Mouse (Mus musculus): ENCODE data around the gene Tmeff1.

Tmeff1 gene

DNA sequence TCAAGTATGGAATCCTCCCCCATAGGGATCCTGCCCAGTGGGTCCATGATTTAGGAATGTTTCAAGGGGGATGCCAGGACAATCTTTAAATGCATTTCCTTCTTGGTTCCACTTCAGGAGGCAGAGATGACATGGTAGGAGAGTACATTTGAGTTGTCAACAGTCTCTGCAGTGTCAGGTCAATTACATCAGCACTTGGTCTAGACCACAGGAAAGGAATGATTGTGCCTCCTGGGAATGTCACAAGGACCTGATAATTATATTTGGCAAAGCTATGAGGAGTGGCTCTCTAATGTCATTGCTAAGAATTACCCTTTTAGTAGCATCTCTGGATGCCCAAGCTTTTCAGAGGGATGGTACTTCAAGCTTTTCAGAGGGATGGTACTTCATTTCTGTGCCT lies 20.0 kb upstream of the Tmeff1 start:
- no peak for DNase-seq (ENCODE audit: low read depth, low spot score)

DNA sequence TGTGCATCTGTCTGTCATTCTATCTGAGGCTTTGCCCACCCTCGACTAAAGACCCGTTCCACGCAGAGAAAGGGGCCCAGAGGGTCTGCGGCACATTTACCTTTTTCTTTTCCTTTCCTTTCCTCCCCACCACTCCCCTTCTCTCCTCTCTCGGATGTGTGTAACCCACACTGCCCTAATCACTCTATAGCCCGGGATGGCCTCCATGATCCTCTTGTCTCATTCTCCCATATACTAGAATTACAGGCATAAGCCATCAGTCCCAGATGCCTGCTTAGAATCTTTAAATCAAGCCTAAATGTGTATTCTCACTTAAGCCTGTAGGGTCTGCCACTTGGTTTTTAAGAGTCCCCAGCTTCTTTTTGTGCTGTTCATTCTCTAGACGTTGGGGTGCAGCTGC lies 8.6 kb upstream of the Tmeff1 start:
- peak; percentile 49 for DNase-seq (ENCODE audit: low read depth, low spot score)

DNA sequence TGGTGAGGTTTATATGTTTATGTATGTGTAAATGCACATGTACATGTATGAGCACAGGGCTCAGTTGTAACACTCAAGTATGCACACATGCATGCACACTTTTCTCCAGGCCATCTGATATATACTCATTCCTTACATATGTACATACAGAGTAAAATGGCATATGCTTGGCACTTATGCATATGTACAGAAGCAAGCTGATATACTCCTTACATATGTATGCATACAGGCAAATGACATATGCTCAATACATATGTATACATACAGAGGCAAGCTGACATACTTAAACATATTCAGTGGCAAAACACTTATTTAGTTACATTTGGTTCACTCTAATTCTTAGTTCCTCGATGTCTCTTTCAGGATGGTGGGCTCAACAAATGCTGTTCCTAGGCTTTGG lies 7.1 kb upstream of the Tmeff1 start:
- no peak for DNase-seq (ENCODE audit: low read depth, low spot score)

DNA sequence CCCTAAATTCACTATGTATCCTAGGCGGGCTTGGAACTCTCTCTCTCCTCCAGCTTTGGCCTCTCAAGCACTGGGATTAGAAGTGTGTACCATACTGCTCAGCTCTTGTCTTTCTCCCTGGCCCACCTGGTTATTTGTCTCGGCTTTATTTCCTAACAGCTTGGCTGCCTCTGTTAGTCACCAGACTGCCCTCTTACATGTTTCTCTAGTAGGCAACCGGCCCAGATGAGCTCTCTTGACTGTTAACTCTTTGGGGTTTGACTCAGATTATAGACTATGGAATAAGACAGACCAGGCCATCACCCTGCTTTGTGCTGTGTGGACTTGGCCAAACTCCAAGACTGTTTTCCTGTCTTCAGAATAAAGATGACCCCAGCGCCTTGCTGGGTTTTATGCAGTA lies 6.6 kb upstream of the Tmeff1 start:
- no peak for DNase-seq (ENCODE audit: low read depth, low spot score)

DNA sequence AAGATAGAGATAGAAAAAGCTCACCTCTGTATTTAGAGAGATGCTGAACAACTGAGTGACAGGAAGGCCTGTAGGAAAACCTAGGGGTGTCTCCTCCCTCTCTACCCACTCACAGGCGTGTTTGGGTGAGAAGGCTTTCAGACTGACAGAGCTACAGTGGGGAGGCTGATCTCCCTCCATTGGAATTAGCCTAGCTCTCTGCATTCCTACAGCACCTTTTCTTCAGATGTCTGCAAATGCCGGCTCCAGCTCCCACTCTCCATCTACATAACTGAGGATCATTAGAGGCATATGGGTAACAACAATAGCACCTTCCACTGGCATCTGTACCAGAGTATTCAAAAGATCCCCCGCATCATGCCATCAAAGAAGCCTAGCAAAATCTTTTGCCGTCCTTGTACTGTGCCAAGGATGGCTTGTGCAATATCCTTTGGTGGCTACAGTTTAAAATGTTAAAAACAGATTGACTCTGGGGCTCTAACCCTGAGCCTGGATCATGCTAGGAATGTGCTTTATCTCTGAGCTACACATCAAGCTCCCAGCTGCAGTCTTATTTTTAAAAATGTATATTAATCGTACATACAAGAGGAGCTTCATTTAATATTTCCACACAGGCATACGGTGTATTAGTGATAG lies 5.4 kb upstream of the Tmeff1 start:
- DNase-seq (ENCODE audit: low read depth, low spot score) = peak; percentile 79

DNA sequence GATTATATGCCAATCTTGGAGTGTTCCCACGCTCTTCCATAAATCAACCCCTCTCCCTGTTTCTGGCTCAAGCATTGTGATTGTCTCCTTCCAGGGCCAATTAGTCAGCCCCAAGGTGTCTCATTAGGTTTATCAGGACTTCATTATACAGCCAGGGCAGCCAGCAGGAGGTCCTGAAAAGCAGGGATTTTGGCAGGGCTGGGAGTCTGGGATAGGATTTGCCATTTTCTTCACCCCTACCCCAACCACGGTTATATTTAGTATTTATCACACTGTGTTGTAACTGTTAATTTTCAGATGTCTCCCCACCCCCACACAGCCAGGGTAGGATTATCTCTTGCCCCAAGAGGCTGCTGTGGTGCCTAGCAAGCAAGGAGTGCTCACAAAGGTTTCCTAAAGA lies 3.8 kb upstream of the Tmeff1 start:
- DNase-seq (ENCODE audit: low read depth, low spot score) = no peak

DNA sequence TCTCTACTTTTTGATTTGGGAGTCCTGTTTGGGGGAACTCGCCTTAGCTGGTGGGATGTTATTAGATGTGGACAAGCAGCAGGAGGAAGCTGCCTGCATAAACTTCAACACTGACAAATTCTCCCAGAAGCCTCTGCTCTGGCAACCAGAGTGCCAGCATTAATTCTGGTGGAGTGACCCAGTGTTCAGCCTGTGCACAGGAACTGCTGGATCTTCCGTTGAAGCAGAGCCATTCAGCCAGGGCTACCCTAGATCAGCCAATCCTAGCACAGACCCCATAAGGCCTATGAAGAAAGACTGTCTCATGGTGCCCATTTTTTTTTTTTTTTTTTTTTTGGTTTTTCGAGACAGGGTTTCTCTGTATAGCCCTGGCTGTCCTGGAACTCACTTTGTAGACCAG lies 3.0 kb upstream of the Tmeff1 start:
- no peak for DNase-seq (ENCODE audit: low read depth, low spot score)

DNA sequence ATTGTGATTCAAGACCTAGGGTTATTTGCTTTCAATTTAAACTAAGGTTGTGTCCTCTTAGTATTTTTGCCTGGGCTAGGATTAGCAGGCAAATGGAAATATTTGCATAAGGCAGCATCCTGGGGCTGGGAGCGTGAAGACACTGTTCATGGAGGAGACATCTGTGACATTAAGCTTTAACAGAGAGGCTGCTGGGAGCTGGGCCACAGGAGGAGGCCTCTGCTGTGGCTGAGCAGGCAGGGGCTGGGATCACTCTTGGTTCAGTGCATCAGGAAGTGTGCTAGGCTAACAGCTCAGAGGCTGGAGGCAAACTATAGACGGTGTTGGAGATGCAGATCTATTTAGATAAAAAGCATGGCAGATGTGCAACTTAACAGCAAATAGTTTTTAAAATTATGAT lies 2.0 kb upstream of the Tmeff1 start:
- peak; percentile 35 for DNase-seq (ENCODE audit: low read depth, low spot score)

DNA sequence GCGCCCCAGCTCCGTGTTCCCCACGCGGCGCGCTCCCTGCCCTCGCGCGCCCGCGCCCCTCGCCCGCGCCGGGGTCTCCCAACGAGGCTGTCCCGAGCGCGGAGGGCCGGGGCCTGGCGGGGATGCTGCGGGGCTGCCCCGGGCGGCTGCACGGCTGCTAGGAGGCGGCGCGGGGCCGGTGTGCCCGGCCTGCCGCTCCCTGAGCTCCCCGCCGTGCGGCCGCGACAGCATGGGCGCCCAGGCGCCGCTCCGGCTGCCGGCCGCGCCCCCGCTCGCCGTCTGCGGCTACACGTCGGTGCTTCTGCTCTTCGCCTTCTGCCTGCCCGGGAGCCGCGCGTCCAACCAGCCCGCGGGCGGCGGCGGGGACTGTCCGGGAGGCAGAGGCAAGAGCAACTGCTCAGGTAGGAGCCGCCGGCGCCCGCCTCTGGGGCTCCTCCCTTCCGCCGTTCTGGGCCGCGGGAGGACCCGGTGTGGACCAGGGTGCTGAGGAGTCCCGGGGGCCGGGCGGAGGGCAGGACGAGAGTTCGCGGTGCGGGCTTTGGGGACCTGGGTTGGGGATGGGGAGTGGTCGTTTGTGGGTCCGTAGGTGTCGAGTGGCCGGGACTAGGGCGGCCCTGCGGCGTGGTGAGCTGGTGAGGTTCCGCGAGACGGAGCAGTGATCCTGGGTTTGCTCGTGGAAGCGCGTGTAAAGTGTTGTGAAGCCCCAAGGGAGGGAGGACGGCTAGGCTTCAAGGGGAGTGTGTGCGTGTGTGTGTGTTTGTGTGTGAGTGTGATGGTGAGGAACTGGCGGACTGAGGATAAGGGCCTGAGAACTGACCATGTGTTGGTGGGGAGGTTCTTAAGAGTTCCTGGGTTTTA lies 496 bp downstream of the Tmeff1 start:
- peak; percentile 31 for DNase-seq (ENCODE audit: low read depth, low spot score)

DNA sequence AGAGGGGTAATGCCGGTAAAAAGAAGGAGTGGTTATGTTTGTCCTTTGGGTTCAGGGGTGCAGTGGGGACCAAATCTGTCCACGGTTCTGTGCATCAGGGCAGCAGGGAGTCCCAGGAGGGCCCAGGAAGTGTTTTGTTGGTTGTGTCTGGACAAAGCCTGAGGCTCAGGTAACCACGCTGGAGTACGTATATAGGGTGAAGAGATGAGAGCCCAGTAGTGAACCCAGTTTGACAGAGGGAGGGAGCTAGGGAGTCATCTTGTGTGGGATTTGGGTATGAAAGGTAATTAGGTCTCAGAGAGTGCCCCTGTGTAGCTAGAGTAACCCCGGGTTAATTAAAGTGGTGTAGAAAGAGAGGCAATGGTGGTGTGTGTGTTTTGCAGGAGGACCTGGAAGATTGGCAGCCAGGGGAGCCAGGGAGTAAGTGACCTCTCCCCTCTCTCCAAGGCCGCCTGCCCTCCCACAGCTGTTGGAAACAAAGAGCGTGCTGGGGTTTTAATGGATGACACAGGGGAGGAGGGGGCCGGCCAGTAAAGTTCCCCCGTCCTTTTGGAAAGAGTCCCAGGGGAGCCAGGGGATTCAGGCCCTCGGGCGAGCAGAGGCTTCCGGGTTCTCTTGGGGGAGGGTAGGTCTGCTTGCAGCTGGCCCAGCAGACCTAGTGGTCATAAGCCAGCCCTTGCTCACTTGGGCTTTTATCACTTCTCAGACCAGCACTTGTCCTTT lies 1.3 kb downstream of the Tmeff1 start:
- DNase-seq (ENCODE audit: low read depth, low spot score) = peak; percentile 72

DNA sequence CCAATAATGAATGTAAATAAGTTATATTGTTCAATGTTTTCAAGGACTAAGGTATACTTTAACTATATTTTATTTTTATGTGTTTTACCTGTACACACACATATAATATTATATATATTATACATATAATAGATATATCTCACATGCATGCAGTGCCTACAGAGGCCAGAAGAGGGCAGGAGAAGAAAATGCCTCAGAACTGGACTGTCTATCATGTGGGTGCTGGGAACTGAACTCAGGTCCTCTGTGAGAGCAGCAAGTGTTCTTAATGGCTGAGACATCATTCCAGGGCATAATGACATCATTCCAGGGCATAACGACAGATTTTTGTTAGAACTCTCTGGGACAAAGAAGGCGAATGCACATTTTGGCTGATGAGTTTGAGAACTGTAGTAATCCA lies 2.6 kb downstream of the Tmeff1 start:
- DNase-seq (ENCODE audit: low read depth, low spot score) = peak; percentile 31

DNA sequence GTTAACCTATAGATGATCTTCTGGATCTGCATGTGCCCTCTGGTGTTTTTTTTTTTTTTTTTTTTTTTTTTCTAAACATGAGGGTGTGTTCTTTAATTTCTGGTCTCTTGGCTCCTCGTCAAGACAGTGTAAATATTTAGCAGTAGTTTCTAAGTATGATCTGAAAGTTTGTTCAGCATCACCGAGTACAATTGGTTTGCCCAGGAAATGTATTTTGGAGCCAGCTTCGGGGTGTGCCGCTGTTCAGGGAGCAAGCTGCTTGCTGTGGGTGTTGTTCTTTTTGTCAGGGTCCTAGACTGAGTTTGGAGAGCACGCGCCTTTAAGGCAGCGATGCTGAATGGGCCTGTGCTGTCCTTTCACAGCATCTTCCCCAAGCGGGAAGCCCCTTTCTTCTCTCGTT lies 3.6 kb downstream of the Tmeff1 start:
- no peak for DNase-seq (ENCODE audit: low read depth, low spot score)

DNA sequence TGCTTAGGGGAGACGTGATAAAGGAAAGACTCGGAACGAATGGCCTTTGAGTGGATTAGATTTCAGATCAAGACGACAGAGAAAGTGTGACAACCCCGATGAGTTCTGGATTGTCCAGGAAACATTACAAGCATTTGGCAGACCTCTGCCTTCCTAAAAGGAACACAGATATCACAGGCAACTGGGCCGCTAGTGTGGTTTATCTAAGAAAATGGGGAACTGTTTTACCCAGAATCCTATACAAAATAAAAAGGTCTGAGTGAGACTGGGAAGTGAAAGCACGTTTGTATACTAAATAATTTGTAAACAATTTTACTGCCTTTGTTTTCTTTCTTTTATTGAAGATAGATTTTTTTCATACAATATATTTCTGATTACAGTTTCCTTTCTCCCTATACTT lies 5.9 kb downstream of the Tmeff1 start:
- DNase-seq (ENCODE audit: low read depth, low spot score) = no peak

DNA sequence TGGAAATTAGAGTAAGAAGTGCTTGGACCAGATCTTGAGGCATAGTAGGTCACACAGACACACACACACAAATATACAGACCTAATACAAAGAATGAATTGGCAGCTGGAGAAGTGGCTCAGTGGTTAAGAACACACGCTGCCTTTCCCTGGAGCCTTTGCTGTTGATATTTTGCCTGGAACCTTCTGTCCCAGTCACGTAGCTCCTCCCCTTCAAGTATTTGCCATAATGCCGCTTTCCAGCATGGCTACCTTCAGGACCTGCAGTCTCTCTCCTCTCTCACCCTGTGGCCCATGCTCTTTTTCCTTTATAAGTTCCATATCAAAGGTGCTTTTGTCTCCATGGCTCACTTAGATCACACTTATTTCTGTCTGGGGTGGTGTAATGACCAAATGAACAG lies 6.4 kb downstream of the Tmeff1 start:
- DNase-seq (ENCODE audit: low read depth, low spot score) = no peak

DNA sequence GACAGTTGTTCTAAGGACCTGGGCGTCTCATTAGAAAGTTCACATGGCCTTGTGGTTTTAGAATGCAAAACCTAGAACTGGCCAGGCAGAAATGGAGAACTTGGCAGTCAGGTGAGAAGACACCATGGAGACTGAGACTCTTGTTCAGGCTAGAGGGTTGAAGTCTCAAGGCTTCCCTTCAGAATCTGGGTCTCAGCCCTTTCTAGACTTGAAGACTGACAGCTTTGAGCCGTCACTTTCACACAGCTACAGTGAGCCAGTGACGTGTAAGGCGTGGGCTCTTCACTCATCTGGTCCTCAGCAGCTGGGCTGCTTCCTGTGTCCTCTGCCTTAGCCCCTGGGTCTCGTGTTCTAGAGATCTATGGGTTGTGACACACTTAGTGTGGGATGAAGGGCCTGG lies 7.4 kb downstream of the Tmeff1 start:
- DNase-seq (ENCODE audit: low read depth, low spot score) = no peak

DNA sequence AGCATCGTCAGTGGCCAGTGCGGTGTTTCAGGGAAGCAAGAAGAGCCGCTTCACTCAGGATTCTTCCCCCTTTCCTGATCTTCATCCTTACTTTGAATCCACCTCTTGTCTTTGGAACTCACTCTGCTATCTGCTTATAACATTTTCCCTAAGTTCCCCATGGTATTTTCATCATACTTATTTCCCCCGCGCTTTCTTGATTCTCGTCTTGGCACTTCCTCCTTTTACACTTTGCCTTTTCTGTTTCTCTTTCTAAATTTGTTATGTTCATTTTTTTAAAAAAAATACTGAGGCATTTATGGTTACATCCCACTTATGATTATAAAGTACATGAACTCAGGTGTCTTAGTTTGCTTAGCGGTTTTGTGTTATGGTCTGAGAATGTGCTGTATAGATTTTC lies 7.9 kb downstream of the Tmeff1 start:
- no peak for DNase-seq (ENCODE audit: low read depth, low spot score)

DNA sequence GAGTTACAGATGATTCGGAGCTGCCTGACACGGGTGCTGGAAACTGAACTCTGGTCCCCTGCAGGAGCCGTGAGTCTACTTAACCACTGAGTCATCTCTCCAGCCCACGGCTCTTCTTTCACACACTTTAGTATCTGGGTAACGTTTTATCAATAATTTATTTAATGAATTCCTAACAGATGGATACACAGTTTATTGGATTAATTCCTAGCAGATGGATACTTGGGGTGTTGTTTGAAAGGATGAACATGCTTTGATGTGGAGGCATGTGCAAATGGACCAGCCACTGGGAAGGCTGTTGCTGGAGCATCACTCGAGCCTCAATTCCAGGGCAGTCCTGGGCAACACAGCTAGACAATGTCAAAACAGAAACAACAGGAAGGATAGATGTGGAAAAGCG lies 11.1 kb downstream of the Tmeff1 start:
- DNase-seq (ENCODE audit: low read depth, low spot score) = no peak

DNA sequence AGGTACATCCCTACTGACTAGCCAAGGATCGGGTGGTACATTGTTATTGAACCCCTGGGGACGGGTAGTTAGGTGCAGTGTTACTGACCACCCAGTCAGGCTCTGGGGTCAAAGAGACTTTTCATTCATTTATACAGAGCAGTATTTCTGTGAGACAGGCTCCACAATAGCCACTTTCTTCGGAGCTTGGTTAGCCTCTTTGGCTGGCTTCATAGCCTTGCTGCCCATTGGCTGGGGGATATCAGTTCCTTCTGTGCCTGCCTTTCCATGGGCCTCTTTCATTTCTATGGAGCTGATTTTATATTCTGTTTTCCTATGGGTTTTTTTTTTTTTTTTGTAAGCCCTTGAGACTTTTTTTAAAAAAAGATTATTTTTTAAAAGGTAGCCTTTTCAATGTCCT lies 20.7 kb downstream of the Tmeff1 start:
- DNase-seq (ENCODE audit: low read depth, low spot score) = no peak

DNA sequence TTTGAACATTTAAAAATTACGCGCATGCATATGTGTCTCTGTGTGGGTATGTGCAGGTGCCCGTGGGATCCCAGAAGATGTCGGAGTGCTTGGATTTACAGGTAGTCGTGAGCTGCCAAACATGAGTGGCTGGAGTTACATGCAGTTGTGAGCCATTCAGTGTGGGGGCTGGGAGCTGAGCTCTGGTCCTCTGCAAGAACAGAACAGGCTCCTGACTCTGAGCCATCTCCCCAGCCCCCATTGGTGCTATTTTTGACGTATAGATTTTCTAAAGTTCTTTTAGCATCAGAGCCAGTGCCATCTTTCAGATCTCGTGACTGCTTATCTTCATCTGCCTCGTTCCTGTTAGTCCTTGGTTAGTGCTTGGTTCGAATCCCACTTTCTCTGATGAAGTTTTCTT lies 24.5 kb downstream of the Tmeff1 start:
- DNase-seq (ENCODE audit: low read depth, low spot score) = no peak

DNA sequence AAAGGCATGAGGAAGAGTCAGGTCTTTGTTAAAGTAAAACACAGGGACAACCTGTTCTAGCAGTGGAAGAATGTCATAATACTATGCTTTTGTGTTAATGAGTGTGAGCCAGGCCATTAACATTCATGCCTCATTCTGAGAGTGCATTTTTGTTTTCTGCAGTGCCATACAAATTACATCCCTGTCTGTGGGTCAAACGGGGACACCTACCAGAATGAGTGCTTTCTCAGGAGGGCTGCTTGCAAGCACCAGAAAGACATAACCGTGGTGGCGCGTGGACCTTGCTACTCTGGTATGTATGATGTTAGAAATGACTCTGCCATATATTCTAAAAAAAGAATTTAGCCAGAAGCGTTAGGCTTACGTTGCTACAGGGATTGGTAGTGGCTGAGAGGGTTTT lies 25.3 kb downstream of the Tmeff1 start:
- DNase-seq (ENCODE audit: low read depth, low spot score) = no peak

DNA sequence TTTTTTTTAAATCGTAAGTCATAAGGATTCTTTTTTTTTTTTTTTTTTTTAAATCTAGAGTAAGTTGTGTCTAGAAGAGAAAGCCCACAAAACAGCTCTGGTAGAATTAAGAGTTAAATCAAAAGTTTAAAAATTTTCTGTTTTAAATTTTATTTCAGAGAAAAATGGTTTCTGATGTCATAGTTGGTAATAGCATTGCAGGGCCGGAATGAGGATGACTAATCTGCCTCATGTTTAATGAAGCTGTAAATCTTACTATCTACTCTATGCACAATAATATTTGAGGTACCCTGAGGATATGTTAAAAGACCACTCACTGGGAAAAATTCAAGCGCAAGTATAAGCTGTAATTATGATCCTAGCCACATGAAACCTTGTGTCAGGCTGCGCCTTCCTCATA lies 30.5 kb downstream of the Tmeff1 start:
- no peak for DNase-seq (ENCODE audit: low read depth, low spot score)

DNA sequence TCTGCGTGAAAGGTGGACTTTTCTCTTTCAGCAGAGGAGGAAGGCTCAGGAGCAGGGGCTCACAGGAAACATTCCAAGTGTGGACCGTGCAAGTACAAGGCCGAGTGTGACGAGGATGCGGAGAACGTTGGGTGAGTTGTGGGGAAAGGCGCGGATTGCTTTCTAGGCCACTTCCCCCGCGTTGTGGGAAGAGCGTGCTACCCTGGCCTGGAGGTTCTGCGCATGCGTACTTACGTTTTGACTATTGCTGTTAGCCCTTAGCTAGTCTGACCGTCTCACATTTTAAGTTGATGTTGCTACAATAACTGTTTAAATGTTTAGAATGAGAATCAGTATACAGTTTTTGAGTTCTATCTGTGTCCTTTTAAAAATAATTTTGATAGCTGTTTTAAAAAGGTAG lies 32.2 kb downstream of the Tmeff1 start:
- no peak for DNase-seq (ENCODE audit: low read depth, low spot score)

DNA sequence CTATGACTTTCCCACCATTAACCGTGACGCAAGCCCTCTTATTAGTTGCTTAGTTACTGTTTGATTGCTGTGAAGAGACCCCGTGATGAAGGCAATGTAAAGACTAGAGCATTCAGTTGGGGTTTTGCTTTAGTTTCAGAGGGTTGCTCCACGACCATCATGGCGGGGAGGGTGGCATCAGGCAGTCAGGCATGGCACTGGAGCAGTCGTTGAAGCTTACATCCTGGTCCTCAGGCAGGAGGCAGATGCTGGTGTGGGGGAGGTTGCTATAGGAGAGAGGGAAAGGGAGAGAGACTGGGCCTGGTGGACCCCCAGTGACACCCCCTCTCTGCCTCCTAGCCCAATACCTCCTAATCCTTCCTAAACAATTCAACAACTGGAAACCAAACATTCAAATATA lies 35.1 kb downstream of the Tmeff1 start:
- DNase-seq (ENCODE audit: low read depth, low spot score) = no peak

Data from ES-CJ7 (cell line).